Mouse (Mus musculus) megakaryocyte, embryonic 14.5 days (primary cell): ENCODE measurements at regions not wholly inside any gene's neighbourhood (a gene's known extent, or its start where the extent isn't known, plus 50 kb on each side); places are given as distances from the start of the nearest gene placed in this dataset.

Experiments used
- FLI1 ChIP-seq: IDR thresholded peaks from 2 replicates; pipeline ENCODE4 v1.6.1; 2012; ENCODE audit warnings: low read length, inconsistent platforms, mixed read lengths
- GATA1 ChIP-seq: IDR thresholded peaks from 3 replicates; pipeline ENCODE4 v1.6.1; 2012; ENCODE audit warnings: mixed read lengths, low read length, inconsistent platforms, borderline replicate concordance

- TF ChIP-seq FLI1 (no peak), GATA1 (no peak)
These were observed 385.4 kb upstream of the Cd180 start for GRCm38 (mm10) chr13:102307983-102308382.
